Mouse (Mus musculus): ENCODE data around the gene Slc39a9.

DNA sequence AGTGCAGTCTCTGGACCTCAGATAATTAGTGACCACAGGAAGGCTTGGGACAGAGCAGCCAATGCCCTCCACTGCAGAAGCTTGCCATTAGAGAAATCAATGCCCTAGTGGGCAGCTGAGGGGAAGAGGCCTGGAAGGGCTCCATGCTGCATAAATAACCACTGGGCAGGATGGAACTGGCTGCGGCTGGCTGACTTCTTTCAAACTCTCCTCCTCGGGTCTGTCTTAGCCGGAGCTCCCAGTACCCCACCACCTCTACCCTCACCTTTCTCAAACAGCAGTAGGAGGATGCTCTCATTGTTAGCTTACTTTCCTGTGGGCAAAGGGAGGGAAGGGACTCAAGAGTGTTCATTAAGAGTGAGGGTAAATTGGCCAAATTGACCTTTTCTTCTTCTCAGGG lies 51.3 kb downstream of the Slc39a9 start:
- TF ChIP-seq CTCF (IDR thresholded peaks at IDR 0.05; ENCODE audit: low read depth) (no peak), EP300 (IDR thresholded peaks at IDR 0.05; ENCODE audit: low read depth) (no peak)

Measured in heart, postnatal 0 days (tissue).